Mouse (Mus musculus): Measurements from ENCODE around the gene Nsun5. TPM values are rescaled to one million over a fixed set of nuclear protein-coding genes. Genes with fewer than 3 reads are reported as not detected.
A peak's percentile ranks its signal among the peaks of the same experiment; 100 is the strongest.
"Not testable (repeated sequence)": the region's sequence is repeated elsewhere in the genome, so short reads cannot be mapped to it uniquely, and the experiment has no call there.

Nsun5 gene
- 10 to 100 TPM; 21.0 to 23.5 TPM for total RNA-seq (2021)
- long read RNA-seq, transcript Nsun5-201 (10 exons, 2,243 nt): major isoform, 7 of 23 reads
- long read RNA-seq, partial matches to known transcripts: 5 of 23 reads
- long read RNA-seq, other reads (novel, unspliced or antisense): 11 of 23 reads

DNA sequence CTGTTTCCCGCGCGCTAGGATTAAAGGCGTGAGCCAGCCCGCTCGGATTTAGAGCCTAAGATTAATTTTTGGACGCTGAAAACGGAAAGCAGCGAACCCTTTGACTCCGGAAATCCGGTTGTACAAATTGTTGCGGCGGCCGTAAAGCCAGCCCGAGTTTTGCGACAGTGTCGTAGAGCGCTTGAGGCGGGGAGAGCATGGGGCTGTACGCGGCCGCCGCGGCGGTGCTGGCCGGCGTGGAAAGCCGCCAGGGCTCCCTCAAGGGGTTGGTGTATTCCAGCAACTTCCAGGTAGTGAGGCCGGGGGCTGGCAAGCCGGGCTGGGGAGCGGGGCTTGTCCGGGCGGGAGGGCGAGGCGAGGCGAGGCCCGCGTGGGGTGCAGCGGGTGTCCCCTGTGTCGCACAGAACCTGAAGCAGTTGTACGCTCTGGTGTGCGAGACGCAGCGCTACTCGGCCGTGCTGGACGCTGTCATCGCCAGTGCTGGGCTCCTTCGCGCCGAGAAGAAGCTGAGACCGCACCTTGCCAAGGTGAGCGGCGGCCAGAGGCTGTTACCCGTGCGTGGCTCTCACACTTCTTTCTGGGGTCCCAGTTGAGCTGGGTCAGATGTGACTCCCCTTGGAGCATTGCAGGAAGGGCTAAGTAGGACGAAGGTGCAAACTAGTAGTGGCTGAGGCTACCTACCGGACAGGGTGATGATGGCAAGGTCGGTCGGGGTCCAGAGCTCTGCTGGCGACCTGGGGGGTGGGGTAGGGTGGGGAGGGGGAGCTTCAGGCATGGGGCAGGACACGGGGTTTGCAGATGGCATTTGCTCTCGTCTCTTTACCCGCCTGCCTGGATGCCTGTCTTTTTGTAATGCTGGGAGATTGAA is at the start of gene Nsun5:
Nsun5 (plus strand) TSS at position 167 of the 868 bp plus-strand sequence.
- peak; percentile 97 to 98 for DNase-seq (ENCODE audit: low spot score in 2 of 2)

DNA sequence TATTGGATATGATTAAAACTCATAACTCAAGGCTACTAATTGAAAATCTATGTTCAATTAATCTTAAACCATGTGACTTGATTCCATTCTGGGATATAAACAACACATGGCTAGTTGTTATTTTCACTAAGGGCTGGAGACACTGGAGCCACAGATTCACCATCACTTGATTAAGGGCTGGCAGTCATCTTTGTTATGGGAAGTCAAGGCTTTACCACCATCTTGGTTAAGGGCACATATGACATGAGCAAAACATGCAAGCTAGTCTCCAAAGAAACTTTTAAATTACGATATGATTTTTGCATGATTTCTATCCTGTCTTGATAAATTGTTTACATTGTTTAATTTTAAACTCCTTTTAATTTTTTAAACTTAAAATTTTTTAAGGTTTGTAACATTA is 47.6 kb upstream of the Nsun5 start:
- DNase-seq (ENCODE audit: low spot score in 2 of 2): no peak

DNA sequence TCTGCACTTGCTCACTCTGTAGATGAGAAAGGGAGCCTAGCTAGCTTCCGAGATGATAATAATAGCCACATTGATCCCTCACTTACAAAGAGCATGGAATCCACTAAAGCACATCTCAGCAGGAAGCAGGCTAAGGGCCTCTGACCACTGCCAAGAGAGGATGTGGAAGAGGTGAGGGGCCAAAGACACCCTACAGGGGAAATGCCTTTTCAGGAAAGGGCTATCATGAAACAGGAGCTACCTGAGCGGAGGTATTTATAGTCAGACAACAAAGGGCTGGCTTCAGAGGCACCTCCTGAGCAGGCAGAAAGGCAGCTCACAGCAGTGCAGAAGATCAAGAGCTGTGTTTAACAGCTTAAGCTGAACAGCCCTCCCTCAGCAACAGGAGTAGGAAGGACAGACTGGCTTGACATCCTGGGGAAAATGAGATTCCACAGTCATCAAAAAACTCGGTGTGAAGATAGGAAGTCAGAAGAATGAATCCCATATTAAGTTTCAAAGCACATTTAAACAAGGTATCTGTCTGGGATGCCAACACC is 43.6 kb upstream of the Nsun5 start:
- DNase-seq (ENCODE audit: low spot score in 2 of 2): no peak

DNA sequence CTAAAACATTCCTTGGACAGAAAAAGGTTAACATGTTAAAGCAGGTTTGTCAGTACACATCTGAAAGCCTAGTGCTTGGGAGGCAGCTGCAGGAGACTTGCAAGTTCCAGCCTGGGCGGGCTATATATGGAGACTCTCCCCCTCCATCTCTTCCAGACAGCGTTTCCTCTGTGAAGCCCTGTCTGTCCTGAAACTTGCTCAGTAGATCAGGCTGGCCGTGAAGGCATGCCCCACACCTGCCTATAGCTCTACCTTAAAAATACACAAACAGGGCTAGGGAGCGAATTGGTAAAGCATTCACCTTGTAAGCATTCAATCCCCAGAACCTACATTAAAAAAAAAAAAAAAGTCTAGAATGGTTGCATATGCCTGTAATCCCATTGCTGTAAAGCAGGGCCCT is 40.3 kb upstream of the Nsun5 start:
- no peak for DNase-seq (ENCODE audit: low spot score in 2 of 2)

DNA sequence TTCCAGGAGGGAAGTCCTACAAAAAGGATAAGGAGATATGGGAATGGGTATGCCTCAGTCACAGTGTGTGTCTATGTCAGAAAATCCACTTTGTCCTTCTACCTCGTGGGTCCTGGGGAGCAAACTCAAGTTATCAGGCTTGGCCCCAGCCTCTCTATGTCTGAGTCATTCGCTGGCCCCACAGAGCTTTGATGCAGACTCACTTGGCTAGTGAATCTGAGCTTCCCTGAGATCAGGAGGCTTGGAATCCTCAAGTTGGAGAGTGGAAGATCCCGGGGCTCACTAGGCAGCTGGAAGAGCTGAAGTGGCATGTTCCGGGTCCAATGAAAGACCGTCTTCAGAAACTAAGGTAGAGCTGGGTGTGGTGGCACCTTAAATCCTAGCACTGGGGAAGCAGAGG is 39.6 kb upstream of the Nsun5 start:
- DNase-seq (ENCODE audit: low spot score in 2 of 2): no peak

DNA sequence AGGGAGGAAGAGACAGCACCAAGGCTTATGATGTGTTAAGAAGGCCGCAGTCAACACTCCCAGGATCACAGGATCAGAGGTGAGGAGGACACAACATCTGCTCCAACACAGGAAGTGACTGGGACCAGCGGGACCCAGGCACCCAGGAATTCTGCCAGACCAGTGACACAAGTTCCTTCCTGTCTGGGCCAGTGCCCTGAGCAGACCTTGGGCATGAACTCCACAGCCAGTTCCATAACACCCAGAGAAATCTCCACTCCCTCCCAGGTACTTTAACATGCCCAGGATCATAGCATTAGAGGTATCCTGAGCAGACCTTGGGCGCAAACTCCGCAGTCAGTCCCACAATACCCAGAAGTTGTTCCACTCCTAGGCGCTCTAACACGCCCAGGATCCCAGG is 38.6 kb upstream of the Nsun5 start:
- no peak for DNase-seq (ENCODE audit: low spot score in 2 of 2)

DNA sequence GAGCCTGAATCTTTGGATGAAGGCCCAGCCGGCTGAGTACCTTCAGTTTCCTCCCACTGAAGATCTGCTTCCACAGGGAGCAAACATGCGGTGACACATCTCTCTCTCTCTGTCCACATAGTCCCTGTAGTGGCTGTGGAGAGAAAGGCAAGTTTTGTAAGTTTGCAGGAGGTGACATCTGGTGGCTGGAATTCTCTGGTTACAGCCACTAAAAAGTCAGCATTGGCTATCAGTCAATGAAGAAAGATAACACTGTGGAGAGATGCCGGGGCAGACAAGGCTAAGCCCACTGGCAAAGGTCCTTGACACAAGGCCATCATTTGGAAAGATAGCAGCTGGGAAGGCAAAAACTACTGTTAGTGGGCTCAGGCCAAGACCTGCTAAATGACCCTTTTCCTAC is 32.2 kb upstream of the Nsun5 start:
- no peak for DNase-seq (ENCODE audit: low spot score in 2 of 2)

DNA sequence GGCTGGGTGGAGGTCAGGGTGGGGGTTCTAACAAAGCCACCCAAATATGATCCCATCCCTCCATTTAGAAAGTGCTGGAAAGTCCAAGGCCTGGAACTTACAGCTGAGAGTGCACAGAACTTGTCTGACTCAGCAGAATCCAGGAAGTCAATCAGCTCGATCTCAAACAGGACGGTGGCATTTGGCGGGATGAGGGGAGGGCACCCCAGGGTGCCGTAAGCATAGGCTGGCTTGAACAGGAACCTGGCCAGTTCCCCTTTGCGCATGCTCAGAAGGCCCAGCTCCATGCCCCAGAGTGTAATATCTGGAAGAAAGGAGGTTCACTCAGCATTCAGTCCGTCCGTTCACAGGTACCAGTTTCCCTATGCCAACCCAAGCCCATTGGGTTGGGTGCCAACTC is 23.8 kb upstream of the Nsun5 start:
- DNase-seq (ENCODE audit: low spot score in 2 of 2): no peak

DNA sequence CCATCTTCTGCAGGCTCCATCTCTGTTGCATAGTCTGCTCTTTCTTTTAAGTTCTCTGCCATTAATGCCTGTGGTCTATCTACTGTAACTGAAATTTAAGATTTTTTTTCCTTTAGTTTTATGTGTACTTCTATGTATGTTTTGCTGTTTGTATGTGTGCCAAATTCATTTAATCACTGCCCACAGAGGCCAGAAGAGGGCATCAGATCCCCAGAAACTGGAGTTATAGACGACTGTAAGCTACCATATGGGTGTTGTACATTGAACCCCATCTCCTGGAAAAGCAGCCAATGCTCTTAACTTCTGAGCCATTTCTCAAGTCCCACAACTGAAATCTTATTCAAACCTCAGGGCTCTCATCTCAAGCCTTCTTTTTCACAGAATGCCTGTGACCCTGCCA is 23.3 kb upstream of the Nsun5 start:
- DNase-seq (ENCODE audit: low spot score in 2 of 2): no peak

DNA sequence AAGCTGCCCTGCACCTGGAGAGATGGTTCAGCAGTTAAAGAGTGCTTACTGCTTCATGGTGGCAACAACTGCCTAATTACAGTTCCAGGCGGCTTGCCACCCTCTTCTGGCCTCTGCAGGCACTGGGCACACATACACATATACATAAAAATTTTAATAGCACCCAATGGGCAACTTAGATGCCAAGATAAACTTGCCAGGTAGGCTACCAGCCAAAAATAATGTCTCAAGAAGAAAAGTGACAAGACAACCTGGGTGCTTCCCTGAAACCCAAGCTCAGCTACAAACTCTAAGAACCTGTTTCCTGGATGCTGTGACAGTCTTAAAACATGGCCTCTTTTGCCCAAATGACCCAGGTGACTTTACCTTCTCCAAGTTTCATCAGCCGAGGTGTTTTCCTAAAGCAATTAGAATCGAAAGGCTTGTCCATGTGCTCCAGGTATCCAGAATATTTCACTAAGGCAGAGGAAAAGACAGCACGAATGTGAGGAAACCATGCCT is 22.2 kb upstream of the Nsun5 start:
- DNase-seq (ENCODE audit: low spot score in 2 of 2): no peak

DNA sequence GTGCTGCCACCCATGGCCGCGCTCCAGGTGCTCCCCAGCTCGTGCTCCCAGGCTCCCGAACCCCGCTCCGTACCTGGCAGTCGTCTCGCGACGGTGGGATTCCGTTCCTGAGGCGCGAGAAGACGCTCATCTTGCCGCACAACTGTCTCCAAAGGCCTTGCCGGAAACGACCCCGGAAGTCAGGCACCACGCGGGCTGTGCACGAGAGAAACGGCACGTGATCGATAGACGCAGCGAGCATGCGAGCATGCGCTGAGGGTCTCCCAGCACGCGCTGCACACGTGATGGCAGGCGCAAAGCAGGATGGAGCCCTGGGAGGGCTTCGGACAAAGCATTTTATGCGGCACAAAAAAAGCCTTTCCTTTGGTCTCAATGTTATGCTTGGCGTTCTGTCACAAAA is 19.9 kb upstream of the Nsun5 start, which contains the start of gene Fkbp6:
Fkbp6 (minus strand) TSS at position 183 of the 400 bp plus-strand sequence.
- no peak for DNase-seq (ENCODE audit: low spot score in 2 of 2)

DNA sequence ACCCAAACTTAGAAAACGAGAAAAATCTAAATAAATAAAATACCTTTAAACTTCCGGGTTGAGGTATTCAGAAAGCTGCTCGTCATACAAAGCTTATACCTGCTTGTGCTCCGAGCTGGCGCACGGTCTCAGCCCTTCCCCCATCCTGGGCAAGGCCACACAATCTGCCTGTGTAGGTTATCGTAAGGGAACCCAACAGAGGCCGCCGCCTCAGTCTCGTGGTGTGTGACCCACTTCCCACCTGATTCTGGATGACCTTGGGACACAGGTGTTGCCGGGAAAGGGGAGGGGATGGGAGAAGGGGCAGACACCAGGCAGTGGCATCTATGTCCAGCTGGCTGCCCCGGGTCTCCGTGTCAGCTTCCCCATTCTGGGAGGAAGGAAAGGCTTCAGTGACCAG is 18.1 kb upstream of the Nsun5 start:
- no peak for DNase-seq (ENCODE audit: low spot score in 2 of 2)

DNA sequence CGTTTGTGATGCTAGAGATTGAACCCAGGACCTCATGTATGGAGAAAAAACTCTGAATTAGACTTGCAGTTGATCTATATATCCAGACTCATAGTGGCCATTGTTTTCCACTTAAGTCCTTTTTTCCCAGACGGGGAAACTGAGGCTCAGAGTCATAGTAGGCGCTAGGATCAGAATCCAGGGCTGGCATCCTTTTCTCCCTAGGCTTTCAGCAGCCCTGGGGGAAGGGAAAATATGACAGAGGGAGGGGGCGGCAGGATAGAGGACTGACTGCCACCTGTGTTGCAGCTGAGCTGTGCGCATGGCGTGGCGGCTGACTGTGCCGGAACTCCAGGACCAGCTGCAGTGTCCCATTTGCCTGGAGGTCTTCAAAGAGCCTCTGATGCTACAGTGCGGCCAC is 16.8 kb upstream of the Nsun5 start, which contains the start of gene Trim50:
Trim50 (plus strand) TSS at position 301 of the 400 bp plus-strand sequence.
- DNase-seq (ENCODE audit: low spot score in 2 of 2): no peak

DNA sequence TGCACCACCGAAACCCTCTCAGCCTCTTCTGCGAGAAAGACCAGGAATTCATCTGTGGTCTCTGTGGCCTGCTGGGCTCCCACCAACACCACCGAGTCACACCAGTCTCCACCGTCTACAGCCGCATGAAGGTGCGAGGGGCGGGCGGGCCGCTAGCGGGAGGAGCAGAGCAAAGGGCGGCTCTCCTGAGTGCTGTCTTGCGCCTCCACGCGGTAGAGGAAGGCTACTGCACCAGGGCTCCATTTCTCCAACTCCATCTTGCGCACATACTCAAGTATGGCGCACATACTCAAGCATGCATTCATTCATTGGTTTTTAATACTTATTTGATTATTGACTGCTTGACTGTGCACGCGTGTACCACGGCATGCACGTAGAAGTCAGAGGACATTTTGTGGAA is 16.2 kb upstream of the Nsun5 start:
- DNase-seq (ENCODE audit: low spot score in 2 of 2): no peak

DNA sequence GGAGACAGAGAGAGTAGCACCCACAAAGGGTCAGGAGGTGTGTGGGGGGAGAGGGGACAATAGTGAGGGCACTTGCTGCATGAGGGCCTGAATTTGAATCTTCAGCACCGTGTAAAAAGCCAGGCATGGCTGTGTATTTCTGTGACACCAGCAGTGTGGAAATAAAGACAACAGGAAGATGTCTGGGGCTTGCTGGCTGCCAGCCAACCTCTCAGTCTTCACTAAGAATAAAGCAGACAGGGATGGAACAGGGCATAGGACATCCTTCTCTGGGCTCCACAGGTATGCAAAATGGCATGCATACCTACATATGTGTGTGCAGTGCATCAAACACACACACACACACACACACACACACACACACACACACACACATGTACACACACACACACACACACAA is 13.7 kb upstream of the Nsun5 start:
- no peak for DNase-seq (ENCODE audit: low spot score in 2 of 2)

DNA sequence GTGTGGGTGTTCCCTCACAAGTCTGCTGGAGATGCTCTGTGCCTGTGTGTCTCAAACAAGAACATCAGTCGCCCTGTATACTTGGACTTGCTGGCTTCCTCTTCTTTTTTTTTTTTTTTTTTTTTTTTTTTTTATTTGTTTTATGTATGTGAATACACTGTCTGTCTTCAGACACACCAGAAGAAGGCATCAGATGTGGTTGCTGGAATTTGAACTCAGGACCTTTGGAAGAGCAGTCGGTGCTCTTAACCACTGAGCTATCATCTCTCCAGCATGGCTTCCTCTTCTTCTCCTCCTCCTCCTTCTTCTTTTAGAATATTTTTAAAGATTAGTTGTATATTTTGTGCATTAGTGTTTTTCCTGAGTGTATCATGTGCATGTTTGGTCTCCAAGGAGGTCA is 12.2 kb upstream of the Nsun5 start:
- no peak for DNase-seq (ENCODE audit: low spot score in 2 of 2)

DNA sequence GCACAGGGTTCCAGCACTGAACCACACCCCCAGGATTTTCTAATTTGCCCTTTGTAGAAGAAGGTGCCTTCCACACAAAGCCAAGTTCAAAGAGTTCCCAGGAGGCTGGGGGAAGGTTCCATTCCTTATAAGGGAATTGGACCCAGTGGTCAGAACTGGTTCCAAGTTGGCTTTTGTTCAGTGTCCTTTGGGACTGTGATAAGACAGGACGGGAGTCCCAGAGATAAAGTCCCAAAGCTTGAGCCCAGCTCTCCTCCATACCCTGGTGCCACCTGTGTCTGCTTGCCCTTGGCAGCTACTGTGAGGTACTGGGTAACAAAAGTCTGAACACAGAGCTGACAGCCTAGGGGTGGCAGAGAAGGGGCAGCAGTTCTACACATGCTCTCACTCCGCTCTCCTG is 10.0 kb upstream of the Nsun5 start:
- no peak for DNase-seq (ENCODE audit: low spot score in 2 of 2)

DNA sequence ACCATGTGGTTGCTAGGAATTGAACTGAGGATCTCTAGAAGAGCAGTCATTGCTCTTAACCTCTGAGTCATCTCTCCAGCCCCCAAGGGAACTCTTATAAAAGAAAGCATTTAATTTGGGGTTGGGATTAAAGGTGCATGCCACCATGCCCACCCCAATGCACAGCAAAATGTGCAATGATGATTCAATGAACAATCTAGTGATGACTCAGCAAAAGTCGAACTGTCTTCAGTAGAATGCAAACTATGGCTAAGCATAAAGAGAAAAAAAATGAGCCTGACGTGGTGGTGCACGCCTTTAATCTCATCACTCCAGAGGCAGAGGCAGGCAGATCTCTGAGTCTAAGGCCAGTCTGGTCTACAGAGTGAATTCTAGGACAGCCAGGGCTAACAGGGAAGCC is 7.2 kb upstream of the Nsun5 start:
- no peak for DNase-seq (ENCODE audit: low spot score in 2 of 2)

DNA sequence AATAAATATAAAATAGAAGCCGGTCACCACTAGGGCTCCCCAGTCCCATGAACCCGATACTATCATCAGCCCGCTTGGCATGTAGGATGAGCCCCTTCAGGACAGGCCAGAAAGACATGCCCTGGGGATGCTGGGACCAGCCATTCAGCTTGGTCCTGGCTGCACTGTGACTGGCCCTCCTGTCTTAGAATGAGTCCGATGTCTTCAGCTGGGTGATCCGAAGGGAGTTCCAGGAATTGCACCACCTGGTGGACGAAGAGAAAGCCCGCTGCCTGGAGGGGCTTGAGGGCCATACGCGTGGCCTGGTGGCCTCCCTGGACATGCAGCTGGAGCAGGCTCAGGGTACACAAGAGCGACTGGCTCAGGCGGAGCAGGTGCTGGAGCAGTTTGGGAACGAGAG is 6.2 kb upstream of the Nsun5 start:
- no peak for DNase-seq (ENCODE audit: low spot score in 2 of 2)

DNA sequence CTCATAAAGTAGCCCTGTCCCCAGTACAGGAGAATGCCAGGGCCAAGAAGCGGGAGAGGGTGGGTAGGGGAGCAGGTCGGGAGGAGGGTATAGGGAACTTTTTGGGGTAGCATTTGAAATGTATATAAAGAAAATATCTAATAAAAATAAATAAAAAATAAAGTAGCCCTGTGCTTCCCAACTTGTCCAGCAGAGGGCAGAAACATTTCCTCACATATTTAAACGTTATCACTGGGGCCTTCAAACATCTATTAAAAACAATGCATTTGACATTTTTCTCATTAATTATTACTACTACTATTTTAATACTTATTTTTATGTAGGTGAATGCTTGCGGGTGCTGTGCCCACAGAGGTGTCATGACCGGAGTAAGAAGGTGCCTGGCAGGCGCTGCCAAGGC is 1.9 kb upstream of the Nsun5 start:
- DNase-seq (ENCODE audit: low spot score in 2 of 2): no peak

DNA sequence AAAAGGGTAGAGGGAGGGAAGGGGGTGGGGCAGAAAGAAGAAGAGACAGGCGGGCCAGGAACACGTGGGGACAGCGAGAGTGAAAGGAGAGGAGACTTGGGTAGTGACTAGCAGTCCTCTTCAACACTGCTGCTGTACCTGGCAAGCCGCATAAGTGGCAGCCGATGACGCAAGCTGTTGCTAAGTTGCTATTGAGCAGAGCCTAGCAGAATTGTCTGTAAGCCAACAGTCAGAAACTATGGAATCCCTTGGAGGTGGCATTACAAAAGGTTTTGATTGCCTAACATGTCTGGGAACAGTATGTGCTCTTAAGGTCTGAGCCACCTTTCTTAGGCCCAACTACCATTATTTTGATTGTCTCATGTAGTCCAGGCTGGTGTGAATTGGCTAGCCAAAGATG is 1.4 kb upstream of the Nsun5 start:
- no peak for DNase-seq (ENCODE audit: low spot score in 2 of 2)

DNA sequence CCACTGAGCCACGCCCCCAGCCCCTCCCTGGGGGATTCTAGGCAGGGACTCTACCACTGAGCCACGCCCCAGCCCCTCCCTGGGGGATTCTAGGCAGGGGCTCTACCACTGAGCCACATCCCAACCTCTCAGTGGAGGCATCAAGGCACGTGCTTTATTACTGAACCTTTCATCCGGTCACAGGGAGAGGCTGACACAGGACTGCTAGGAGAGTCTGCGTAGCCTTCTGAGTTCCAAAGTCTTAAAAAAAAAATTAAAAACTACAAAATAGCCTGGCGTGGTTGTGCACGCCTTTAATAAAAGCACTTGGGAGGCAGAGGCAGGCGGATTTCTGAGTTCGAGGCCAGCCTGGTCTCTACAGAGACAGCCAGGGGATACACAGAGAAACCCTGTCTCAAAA is 557 bp upstream of the Nsun5 start:
- not testable (repeated sequence) for DNase-seq (ENCODE audit: low spot score in 2 of 2)

DNA sequence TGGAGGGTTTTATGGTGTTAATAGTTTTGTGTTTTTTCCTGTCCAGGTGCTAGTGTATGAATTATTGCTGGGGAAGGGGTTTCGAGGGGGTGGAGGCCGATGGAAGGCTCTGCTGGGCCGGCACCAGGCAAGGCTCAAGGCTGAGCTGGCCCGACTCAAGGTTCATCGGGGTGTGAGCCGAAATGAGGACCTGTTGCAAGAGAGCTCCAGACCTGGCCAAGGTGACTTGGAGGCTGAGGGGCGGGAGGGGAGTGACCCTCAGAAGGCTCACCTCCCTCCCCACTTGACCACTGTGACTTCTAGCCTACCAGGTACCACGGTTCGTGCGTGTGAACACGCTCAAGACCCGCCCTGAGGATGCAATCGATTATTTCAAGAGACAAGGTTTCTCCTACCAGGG is 1.4 kb downstream of the Nsun5 start:
- no peak for DNase-seq (ENCODE audit: low spot score in 2 of 2)
